Mouse (Mus musculus) kidney, postnatal 10 days (tissue): ENCODE measurements around the gene Srsf12.

Source experiments
- DNase-seq: peaks from one replicate; pipeline ENCODE4 v3.0.0; 2021; ENCODE audit warnings: mixed read lengths

The Srsf12 gene

DNA sequence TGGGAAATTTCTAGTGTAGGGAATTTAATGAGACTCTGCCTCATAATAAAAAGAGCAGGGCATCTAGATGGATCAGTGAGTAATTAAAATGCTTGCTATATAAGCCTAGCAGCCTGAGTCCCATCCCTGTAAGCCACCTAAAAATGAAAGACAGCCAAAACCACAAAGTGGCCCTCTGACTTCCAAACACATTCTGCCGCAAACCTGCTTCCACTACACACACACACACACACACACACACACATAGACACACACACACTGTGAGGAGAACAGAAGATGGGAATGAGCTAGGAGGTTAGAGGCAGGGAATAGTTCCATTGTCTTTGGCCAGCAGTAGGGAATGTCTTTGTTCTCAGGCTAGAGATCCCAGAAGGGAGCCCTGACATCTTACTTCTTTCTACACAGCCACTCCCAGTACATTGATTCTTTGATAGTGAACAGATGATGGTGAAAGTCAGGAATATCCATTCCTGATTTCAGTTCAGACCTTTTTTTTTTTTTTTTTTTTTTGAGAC, 41.0 kb downstream of the Srsf12 start:
- DNase-seq = no peak

DNA sequence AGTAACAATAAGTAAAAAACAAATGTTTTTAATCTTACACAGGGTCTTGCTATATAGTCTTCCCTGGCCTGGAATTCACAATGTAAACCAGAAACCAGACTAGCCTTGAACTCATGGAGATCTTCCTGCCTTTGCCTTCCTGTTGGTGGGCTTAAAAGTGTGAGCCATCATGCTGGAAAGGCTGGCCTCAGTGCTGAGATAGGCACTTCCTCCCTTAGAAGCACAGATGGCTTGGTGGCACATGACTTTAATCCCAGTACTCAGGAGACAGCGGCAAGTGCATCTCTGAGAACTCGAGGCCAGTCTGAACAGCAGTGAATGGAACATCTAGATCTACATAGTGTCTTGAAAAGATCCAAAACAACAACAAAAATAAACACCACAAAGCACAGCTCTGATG, 42.1 kb downstream of the Srsf12 start:
- DNase-seq = no peak

DNA sequence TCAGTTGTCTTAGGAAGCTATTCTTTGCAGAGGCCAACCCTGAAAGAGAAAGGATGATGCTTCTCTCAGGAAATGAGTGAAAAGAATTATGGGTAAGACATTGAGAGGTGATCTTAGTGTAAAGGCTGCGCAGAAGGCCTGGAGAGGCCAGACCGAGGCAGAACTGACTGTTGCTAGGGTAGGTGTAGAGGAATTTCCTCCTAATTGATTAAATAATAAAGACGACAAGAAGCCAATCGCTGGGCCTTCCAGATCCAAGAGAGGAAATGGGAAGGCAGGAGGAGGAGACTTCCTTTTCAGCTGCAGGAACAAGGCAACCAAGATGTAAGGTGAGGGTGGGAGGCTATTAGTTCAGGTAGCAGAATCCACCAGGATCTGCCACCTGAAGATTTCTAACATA, 45.9 kb downstream of the Srsf12 start:
- DNase-seq = no peak

DNA sequence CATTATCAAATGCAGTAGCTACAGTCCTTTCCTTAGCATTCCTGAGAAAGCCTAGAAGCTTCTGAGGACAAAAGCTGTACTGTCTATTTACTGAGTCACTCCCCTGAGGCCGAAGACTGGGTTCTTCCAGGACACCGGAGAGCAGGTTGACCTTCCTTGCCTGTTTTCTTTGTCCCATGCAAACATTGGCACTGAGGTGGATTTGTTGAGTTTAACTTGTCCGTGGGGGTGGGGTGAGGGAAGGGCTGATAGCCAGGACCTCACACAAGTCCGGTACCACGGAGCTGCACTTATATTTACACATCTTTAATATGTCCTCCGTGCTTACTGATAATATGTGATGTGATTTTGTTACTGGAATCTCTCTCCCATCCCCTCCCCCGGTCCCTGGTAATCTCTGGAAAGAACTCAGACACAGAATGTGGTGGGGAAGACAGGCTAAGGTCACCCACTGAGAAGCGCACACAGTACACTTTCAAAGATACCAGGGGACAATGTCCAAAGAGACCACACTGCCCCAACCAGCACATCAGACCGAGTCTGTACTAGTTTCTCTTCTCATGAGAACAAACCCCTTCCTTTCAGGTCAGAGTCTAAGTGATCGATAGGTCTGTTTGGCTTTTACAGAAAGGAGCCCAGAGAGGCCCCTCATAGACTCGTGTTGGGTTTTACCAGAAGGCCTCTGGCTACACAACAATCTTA, 48.6 kb downstream of the Srsf12 start:
- no peak for DNase-seq

DNA sequence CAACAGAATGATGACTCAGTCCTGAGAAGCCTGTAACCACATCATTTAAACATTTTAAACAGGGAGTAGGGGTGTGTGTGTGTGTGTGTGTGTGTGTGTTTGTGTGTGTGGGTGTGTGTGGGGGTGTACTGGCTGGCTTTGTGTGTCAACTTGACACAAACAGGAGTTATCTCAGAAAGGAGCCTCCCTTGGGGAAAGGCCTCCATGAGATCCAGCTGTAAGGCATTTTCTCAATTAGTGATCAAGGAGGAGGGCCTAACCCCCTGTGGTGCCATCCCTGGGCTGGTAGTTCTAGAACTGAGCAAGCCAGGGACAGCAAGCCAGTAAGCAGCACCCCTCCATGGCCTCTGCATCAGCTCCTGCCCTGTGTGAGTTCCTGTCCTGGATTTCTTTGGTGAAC, 51.5 kb downstream of the Srsf12 start:
- DNase-seq = no peak

DNA sequence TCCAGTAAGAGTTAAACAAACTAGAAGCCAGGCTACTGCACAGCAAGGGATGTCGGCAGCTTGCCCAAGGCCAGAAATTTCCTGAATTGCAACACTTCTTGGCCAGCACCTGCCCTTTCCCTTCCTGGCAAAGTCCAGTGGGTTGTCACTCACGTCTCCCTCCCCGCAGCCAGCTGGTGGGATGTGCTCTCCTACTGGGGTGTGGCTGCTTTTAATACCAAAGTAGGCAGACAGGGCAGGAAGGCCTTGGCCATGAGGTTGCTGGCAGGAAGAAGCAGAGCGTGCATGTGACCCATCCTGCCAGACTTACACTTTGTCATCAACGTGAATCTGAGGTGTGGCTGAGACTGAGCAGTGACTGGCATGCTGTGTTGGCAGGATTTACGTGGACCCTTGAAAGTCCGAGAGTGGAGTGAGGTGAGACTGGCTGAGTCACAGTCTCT, 52.5 kb downstream of the Srsf12 start:
- DNase-seq = peak; percentile 92

DNA sequence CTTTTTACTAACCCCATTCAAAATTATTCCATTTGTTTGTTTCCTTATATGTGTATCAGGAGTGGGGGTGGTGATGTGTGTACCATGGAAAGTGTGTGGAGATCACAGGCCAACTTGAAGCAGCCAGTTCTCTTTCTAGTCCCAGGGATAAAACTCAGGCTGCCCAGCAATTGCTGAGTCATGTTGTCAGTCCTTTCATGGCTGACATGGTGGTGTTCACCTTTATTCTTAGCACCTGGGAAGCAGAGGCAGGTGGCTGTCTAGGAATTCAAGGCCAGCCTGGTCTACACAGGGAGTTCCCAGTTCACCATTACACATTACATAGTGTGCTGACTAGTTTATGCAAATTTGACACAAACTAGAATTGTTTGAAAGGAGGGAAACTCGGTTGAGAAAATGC, 54.1 kb downstream of the Srsf12 start:
- DNase-seq = no peak

DNA sequence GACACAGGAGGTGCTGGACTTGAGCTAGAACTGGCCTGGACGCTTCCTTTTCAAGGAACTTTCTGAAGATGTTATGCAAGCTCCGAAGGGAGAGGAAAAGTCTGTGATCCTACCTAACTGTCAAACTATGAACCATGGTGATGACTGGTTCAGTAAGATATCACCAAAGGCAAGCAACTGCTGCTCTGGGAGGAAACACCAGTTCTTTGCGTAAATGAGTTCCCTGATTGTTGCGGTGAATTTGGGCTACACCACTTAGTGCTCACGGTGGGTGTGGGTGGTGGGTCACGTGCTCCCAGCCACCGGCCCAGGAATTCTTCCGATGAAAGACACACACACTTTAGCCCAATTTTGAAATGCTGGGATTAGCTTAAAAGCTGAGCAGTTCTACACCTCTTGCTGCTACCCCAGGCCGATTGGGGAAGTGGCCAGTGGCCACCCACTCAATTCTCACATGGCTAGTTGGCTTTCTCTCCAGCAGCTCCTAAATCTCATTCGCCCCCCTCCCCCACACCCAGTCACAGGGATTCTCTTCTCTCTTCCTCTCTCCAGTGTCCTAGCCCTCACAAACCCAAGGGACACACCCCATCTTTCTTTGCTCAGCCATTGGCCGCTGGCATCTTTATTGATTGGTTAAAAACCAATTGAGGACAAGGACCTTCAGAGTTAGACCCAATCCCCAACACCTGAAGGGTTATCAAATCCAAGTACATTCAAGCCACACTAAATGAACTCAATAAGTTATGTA, 56.4 kb downstream of the Srsf12 start:
- no peak for DNase-seq

DNA sequence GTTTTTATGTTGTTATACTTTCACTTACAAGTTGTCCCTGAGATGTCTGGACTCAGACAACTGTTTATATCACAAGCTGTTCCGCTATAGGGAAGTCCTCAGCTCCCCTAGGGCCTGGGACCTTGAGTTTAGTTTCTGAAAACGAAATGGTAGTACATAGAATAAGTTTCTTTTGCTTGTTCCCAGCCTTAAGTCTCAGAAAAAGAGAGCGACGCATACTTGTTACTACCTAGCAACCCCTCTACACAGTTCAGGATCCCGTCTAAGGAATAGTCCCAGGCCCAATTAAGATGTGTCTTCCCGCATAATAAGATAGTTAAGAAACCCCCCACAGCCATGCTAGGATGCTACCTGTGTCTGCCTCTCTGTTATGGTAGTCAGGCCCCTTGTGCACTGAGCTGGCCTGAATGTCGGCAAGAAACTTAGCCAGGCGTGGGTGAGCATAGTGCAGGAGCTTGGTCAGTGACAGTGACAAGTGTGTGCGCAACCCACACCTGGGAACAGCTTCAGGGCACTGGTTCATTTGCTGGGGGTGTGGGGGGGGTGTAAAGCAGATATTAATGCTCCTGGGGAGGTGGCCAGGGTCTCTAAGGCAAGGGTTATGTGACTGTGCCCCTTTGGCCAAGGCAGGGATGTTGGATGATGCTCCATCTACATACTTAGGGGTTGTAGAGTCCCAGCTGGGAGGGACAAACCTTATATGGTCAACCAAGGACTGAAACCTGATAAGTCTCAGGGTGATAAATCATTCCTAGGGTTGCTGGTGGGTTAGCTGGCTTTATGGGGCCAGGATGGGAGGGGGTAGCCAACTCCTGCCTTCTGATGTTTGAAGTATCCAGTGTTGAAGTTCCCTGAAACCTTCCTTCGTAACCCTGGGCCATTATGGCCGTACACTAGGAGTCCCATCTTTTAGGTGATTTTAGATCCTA, 61.9 kb downstream of the Srsf12 start:
- DNase-seq = no peak

DNA sequence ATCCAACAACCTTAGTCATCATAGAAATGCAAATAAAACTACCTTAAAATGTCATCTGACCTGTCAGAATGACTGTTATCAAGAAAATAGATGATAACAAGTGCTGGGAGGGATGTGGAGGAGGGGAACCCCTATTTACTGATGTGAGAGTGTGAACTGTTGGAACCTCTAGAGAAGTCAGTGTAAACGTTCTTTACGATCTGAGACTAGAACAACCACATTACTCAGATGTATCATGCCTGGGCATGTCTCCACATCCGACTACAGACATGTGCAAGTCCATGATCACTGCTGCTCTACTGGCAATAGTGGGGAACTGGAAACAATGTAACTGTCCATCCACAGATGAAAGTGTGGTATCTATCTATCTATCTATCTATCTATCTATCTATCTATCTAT, 64.6 kb downstream of the Srsf12 start:
- DNase-seq = no peak

DNA sequence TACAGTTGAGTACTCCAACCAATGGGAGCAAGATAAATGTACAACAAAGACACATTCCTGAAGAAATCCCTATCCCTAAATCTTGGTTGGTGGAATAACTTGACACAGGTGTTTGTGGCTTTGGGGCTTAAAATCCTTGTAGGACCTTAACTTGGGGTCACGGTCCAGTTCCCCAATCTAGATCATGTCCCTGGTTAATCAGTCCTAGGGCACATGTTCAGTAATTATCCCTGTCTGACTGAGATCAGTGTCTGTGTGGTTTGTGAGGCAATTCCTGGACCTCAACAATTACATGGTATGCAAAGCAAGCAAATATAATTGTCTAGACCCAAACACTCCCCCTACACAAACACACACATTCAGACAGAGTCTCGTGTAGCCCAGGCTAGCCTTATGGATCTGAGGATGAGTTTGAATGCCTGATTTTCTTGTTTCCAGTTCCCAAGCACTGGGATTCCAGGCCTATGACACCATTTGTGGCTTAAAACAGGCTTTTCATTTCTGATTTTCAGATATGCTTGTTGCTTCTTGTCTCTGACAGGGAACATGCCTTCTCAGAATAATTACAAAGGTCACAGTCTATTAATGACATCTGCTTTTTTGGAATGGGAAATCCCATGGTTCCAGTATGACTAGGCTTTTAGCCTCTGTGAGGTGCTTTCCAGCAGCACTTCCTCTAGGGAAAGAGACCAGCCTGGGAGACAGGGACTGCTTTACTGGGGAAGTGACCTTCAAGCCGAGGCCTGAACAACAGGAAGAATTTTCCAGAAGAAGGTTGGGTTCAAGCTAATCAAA, 73.3 kb downstream of the Srsf12 start:
- DNase-seq = peak; percentile 27
